Mouse (Mus musculus) liver, embryonic 11.5 days (tissue): ENCODE data around the gene Ankrd12. TPM values are rescaled to one million over a fixed set of nuclear protein-coding genes. Genes with fewer than 3 reads are reported as not detected.

Source experiments
- ATAC-seq: fragments of 200-750 bp; cut with Nextera tagmentation; replicated peaks from 2 replicates; pipeline ENCODE4 v1.8.0; 2017; ENCODE audit warnings: moderate number of reproducible peaks, mild to moderate bottlenecking, moderate TSS enrichment, moderate library complexity; ENCODE audit not compliant: low FRiP score
- DNase-seq: peaks from one replicate; pipeline ENCODE4 v3.0.0-alpha.2; 2017; ENCODE audit warnings: low spot score
- H3K27ac ChIP-seq: fragments of 300-500 bp; sonication (generic); 2 replicates; pipeline ENCODE4 v1.5.1; 2014; ENCODE audit warnings: mild to moderate bottlenecking, low read depth, low read length, control low read depth
- H3K27me3 ChIP-seq: fragments of 300-500 bp; sonication (generic); replicated peaks from 2 replicates; pipeline ENCODE4 v1.6.1; 2014; ENCODE audit warnings: low read length, mixed read lengths; ENCODE audit not compliant: control insufficient read depth, insufficient read depth
- H3K36me3 ChIP-seq: fragments of 300-500 bp; sonication (generic); 2 replicates; pipeline ENCODE4 v1.6.1; 2014; ENCODE audit warnings: mild to moderate bottlenecking, low read length, moderate library complexity, mixed read lengths; ENCODE audit not compliant: control insufficient read depth, insufficient read depth
- H3K4me1 ChIP-seq: fragments of 300-500 bp; sonication (generic); replicated peaks from 2 replicates; pipeline ENCODE4 v1.6.1; 2014; ENCODE audit warnings: low read length, mixed read lengths; ENCODE audit not compliant: control insufficient read depth, insufficient read depth
- H3K4me2 ChIP-seq: fragments of 300-500 bp; sonication (generic); 2 replicates; pipeline ENCODE4 v1.6.1; 2014; ENCODE audit warnings: mild to moderate bottlenecking, control low read depth, moderate library complexity
- H3K4me3 ChIP-seq: fragments of 300-500 bp; sonication (generic); 2 replicates; pipeline ENCODE4 v1.5.1; 2014; ENCODE audit warnings: low read depth, low read length, control low read depth
- H3K9ac ChIP-seq: fragments of 300-500 bp; sonication (generic); 2 replicates; pipeline ENCODE4 v1.6.1; 2014; ENCODE audit warnings: low read depth, low read length, control low read depth
- H3K9me3 ChIP-seq: fragments of 300-500 bp; sonication (generic); 2 replicates; pipeline ENCODE4 v1.6.1; 2016; ENCODE audit warnings: low read length, inconsistent platforms, mixed read lengths; ENCODE audit not compliant: control insufficient read depth
- WGBS: fragments of 180-500 bp; shearing (Covaris S2); extraction: QIAGEN DNeasy Blood & Tissue Kit; methylation state at CpG from one replicate; pipeline ENCODE4 v1.1.7; 2014; 5-methylcytosine and 5-hydroxymethylcytosine counted together
- polyA plus RNA-seq: library from polyadenylated mRNA; unstranded; fragments of >200 nt; fragmentation: Nextera tagmentation; extraction: Ambion mirVana; gene quantifications from 2 replicates; pipeline ENCODE4 v1.2.1, GENCODE M21; 2014

Ankrd12 gene
- polyA plus RNA-seq, 1 experiment from 2014 or later, result 15.3 TPM

DNA sequence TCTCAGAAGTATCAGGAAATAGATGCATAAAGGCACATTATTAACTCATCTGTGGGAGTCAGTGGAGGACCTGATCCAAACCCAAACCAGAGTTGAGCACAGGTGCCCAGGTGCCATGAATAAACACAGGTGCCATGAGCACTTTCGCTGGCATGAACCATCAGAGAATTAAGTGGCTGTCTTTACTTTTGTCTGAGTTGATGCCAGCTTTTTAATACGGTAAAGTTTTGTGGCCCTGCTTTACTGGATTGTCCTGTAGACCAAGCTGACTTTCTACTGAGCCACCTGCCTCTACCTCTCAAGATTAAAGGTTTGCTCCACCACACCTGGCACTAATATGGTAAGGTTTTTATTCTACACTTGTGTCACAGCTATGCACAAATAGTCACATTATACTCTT lies 15.2 kb upstream of the Ankrd12 start:
- H3K4me2 ChIP-seq, result no peak overlapping the region
- peaks cover 21% of the 10 kb centered on the region for H3K36me3 ChIP-seq
- WGBS, result 89% methylated on average over 2 of the region's 2 CpGs

DNA sequence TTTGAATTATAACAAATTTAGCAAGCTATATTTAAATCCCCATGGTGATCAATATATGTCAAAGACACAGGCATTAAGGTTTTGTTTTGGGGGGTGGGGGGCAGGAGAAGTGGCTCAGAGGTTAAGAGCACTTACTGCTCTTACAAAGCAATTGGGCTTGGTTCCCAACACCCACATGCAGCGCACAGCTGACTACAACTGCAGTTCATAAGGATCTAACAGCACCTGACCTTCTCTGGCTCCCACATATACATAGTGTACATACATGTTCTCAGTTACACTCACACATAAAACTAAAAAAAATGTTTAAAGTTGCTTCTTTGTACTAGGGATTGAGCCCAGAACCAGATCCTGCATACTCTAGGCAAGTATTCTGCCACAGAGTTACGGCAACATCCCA lies 14.5 kb upstream of the Ankrd12 start:
- Histone ChIP-seq H3K27ac (no peak overlapping the region; the same call in 1 of the 2 replicates), H3K9me3 (no peaks in the 10 kb centered on the region), H3K9ac (no peak overlapping the region), H3K4me1 (no peaks in the 10 kb centered on the region), H3K4me2 (no peak overlapping the region), H3K36me3 (peaks cover 22% of the 10 kb centered on the region), H3K4me3 (no peak overlapping the region), H3K27me3 (no peaks in the 10 kb centered on the region)
- ATAC-seq (no peak), DNase-seq (no peak)
- WGBS, result 84% methylated on average over 2 of the region's 2 CpGs

More for the DNA sequence above, 15.2 kb upstream of the Ankrd12 start:
- H3K9me3 ChIP-seq, result no peaks in the 10 kb centered on the region
- H3K9ac ChIP-seq, result no peak overlapping the region
- ATAC-seq (no peak), DNase-seq (no peak)
- H3K27me3 ChIP-seq, result no peaks in the 10 kb centered on the region
- no peak overlapping the region for H3K27ac ChIP-seq
- H3K4me3 ChIP-seq, result no peak overlapping the region
- no peaks in the 10 kb centered on the region for H3K4me1 ChIP-seq

DNA sequence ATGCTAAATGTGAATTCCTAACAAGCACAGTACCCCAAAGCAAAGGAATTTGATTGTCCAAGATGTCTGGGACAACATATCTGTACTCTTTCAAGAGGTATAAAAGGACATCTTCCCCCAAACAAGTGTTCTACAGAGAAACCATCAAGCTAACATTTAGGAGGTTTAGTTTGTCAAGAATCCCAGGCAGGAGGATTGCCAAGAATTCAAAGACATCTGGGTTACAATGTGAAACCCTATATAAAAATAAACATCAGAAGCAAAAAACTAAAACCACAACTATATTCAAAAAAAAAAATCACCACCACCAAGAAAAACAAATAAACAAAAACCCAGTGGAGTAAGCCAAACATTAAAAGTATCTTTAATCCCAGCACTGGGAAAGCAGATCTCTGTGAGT lies 13.4 kb upstream of the Ankrd12 start:
- no peaks in the 10 kb centered on the region for H3K4me1 ChIP-seq
- no peaks in the 10 kb centered on the region for H3K9me3 ChIP-seq
- no peak overlapping the region for H3K4me3 ChIP-seq
- no peak overlapping the region for H3K27ac ChIP-seq
- DNase-seq (no peak), ATAC-seq (no peak)
- no peak overlapping the region for H3K4me2 ChIP-seq
- H3K36me3 ChIP-seq, result peaks cover 22% of the 10 kb centered on the region
- H3K27me3 ChIP-seq, result no peaks in the 10 kb centered on the region
- H3K9ac ChIP-seq, result no peak overlapping the region

DNA sequence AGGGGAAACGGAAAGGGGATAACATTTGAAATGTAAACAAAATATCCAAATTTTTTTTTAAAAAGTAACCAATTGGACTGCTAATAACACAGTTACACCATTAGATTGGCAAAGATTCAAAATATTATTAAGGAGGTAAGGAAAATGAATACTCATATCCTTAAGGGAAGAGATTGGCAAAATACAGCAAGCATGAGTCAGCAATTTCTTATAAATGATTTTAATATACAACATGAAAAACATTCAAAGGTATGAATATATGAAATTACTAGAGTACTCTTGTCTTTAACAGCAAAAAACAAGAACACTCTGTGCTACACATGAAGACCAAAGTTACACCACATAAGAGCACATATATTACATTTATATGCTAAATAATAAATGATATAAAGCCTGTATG lies 8.1 kb upstream of the Ankrd12 start:
- no peak overlapping the region for H3K4me3 ChIP-seq
- DNase-seq (no peak), ATAC-seq (no peak)
- no peak overlapping the region for H3K27ac ChIP-seq
- H3K4me1 ChIP-seq, result no peaks in the 10 kb centered on the region
- no peak overlapping the region for H3K9ac ChIP-seq
- H3K4me2 ChIP-seq, result no peak overlapping the region
- 86% methylated on average over 1 of the region's 1 CpGs for WGBS
- no peaks in the 10 kb centered on the region for H3K9me3 ChIP-seq
- peaks cover 20% of the 10 kb centered on the region; the same call in 1 of the 2 replicates for H3K36me3 ChIP-seq
- H3K27me3 ChIP-seq, result no peaks in the 10 kb centered on the region

DNA sequence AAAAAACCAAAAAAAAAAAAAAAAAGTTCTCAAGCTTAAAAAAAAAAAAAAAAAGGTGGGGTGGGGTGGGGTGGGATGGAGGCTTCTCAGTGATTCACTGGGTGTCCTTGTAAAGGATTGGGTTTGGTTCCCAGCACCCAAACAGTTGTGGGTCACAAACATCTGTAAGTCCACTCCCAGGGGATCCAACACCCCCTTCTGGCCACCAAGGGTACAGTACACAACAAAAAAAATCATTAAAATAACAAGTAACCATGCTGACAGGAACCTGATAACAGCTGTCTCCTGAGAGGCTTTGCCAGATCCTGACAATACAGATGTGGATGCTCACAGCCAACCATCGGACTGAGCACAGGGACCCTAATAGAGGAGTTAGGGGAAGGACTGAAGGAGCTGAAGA lies 7.6 kb upstream of the Ankrd12 start:
- 68% methylated on average over 1 of the region's 1 CpGs for WGBS
- H3K9ac ChIP-seq, result no peak overlapping the region
- H3K36me3 ChIP-seq, result peaks cover 23% of the 10 kb centered on the region; the same call in 1 of the 2 replicates
- H3K27me3 ChIP-seq, result no peaks in the 10 kb centered on the region
- no peaks in the 10 kb centered on the region for H3K9me3 ChIP-seq
- H3K27ac ChIP-seq, result no peak overlapping the region
- H3K4me3 ChIP-seq, result no peak overlapping the region
- no peak overlapping the region for H3K4me2 ChIP-seq
- DNase-seq, result no peak
- no peaks in the 10 kb centered on the region for H3K4me1 ChIP-seq
- ATAC-seq, result no peak

DNA sequence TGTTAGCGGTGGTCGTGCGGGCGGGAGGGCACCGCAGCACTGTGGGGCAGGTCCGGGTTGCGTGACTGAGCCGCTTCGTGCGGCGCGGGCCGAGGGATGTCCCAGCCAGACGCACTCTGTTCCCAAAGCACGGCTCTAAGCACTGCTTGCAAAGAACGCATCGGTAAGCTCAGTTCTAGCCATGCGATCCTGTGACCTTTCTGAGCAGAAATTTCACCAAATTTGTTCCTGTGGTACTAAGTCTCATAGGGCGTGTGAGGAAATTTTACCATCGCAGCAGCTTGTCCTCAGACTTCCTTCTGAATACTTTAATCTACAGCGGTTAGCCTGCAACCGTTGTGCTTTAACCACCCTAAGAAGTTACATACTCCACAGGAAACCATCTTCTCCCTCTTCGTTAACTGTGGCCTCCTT lies 555 bp upstream of the Ankrd12 start:
- H3K36me3 ChIP-seq, result peaks cover 11% of the 10 kb centered on the region; the same call in 1 of the 2 replicates
- WGBS, result under 1% methylated on average over 23 of the region's 23 CpGs
- H3K9ac ChIP-seq, result peak overlapping the region; percentile 77

DNA sequence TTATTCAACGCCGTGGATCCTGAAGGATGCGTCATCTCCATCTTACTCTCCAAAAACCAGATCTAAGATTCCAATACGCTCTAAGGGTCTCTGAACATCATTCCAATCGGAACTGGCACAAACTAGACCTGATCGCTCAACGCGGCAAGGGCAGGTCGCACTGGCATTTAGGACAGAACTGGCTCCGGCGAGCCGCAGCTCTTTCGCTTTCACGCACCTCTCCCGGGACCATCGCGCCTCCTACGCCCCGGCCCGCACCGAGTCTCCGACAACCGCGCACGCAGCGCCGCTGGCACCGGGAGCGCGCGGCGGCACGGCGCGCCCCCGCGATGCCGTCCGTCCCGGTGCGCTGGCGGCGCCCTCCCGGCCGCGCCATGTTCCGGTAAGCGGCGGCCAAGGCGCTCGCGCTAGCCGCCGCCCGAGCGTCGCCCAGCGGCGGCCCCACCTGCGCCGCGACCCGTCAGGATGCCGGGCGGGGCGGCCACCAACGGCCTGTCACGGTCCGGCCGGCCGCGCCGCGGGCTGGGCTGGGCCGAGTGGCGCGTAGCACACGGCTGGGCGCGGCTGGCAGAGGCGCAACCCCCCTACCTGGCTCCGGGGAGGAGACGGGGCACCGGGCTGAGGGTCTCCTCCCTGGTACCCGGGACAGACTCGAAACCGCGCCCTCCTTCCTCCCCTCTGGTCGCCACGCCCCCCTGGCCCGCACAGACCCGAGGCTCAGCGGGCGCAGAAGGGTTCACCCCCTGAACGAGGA lies 538 bp downstream of the Ankrd12 start:
- H3K36me3 ChIP-seq, result peaks cover 11% of the 10 kb centered on the region; the same call in 1 of the 2 replicates
- H3K4me3 ChIP-seq, result peak overlapping the region; percentile 98
- H3K4me1 ChIP-seq, result peaks cover 8% of the 10 kb centered on the region; the same call in 1 of the 2 replicates
- WGBS, result under 1% methylated on average over 91 of the region's 95 CpGs
- H3K9ac ChIP-seq, result peak overlapping the region; percentile 76
- peak overlapping the region; percentile 85 for H3K27ac ChIP-seq
- peak; percentile 55 for DNase-seq
- peak overlapping the region; percentile 95 for H3K4me2 ChIP-seq
- no peaks in the 10 kb centered on the region for H3K9me3 ChIP-seq
- H3K27me3 ChIP-seq, result no peaks in the 10 kb centered on the region
- peak; percentile 80 for ATAC-seq

More for the DNA sequence above, 555 bp upstream of the Ankrd12 start:
- H3K9me3 ChIP-seq, result no peaks in the 10 kb centered on the region
- H3K27me3 ChIP-seq, result no peaks in the 10 kb centered on the region
- DNase-seq (no peak), ATAC-seq (peak; percentile 57)
- peak overlapping the region; percentile 79 for H3K27ac ChIP-seq
- H3K4me3 ChIP-seq, result peak overlapping the region; percentile 98
- H3K4me1 ChIP-seq, result peaks cover 8% of the 10 kb centered on the region; the same call in 1 of the 2 replicates
- H3K4me2 ChIP-seq, result peak overlapping the region; percentile 95

DNA sequence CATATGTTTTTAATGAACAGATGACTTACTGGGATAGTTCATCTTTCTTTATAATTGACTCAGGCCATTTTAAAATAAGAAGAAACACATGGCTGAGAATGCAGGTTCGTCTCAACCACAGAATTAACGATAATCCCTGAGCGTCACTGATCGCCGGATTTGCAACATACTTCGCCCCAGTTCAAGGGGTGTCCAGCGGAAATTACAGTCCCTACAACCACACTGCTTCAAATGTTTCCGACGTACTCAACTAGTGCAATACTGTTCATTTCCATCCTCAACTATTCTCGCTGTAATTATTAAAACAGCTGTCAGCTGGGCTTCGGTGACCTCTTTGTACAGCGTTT lies 1.1 kb downstream of the Ankrd12 start:
- ATAC-seq, result no peak
- 0 out of 2 replicates have a peak, but pooled peaks cover 7% of the 10 kb centered on the region for H3K36me3 ChIP-seq
- H3K27ac ChIP-seq, result peak overlapping the region; percentile 85; the same call in 1 of the 2 replicates
- H3K9me3 ChIP-seq, result no peaks in the 10 kb centered on the region
- 12% methylated on average over 12 of the region's 12 CpGs for WGBS
- H3K4me1 ChIP-seq, result peaks cover 8% of the 10 kb centered on the region; the same call in 1 of the 2 replicates
- DNase-seq, result no peak
- peak overlapping the region; percentile 95 for H3K4me2 ChIP-seq
- H3K9ac ChIP-seq, result peak overlapping the region; percentile 76
- peak overlapping the region; percentile 98 for H3K4me3 ChIP-seq
- H3K27me3 ChIP-seq, result no peaks in the 10 kb centered on the region

DNA sequence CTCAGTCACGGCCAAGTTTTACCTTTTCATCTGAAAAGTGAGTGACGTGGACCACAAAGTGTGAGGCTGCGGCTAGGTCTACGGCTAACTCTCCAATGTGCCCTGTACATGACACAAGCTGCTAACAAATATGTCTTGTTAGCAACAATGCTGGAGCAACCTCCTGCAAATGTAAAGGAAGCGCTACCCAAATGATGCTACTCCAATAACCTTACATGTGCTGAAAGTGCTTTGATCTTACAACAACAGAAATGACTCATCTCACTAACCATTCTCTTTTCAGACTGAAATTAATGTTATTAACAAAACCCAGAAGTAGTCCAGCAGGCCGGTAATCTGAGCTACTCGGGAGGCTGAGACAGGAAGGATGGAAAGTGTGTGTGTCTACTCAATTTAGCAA lies 2.9 kb downstream of the Ankrd12 start:
- H3K9ac ChIP-seq, result no peak overlapping the region
- H3K4me2 ChIP-seq, result no peak overlapping the region
- no peaks in the 10 kb centered on the region for H3K36me3 ChIP-seq
- 85% methylated on average over 7 of the region's 7 CpGs for WGBS
- ATAC-seq, result no peak
- no peak for DNase-seq
- no peak overlapping the region for H3K27ac ChIP-seq
- H3K4me3 ChIP-seq, result no peak overlapping the region
- no peaks in the 10 kb centered on the region for H3K9me3 ChIP-seq
- peaks cover 8% of the 10 kb centered on the region; the same call in 1 of the 2 replicates for H3K4me1 ChIP-seq
- H3K27me3 ChIP-seq, result no peaks in the 10 kb centered on the region
